Mouse (Mus musculus): ENCODE results near the gene Psmc3. TPM values are rescaled to one million over a fixed set of nuclear protein-coding genes. Genes with fewer than 3 reads are reported as not detected.

The Psmc3 gene
- total RNA-seq (2012; rRNA removed) (214 and 283 TPM in 2 replicates), total RNA-seq (2014; rRNA removed) (242 and 257 TPM in 2 replicates), polyA plus RNA-seq (2012; ENCODE audit: insufficient read length, low read depth) (284 and 353 TPM in 2 replicates)

- Histone ChIP-seq H3K4me2 (ENCODE audit: insufficient read depth, low read depth, poor library complexity, severe bottlenecking) (peak within 1 kb of the TSS; percentile 98), H3K79me2 (replicated peaks; ENCODE audit: control insufficient read depth, extremely low read depth, insufficient read depth, poor library complexity, severe bottlenecking) (peaks cover 13% of the 10 kb centered on the region), H3K9me3 (replicated peaks; ENCODE audit: low read length) (no peaks in the 10 kb centered on the region), H3K4me3 (replicated peaks in 1 of 3; ENCODE audit: low read depth in 2 of 3, low read length in 2 of 3, poor library complexity in 1 of 3) (peak within 1 kb of the TSS; percentile 75 to 97 (median 94)), H3K36me3 (replicated peaks in 1 of 2; ENCODE audit: control insufficient read depth in 1 of 2, insufficient read depth in 1 of 2, low read length in 1 of 2) (peaks cover 36 to 47% of the 10 kb centered on the region in 2 experiments), H3K27ac (ENCODE audit: insufficient read depth, low read depth) (peak within 1 kb of the TSS; percentile 50), H3K9ac (ENCODE audit: insufficient read depth, low read depth) (peak within 1 kb of the TSS; percentile 89), H3K27me3 (replicated peaks) (no peaks in the 10 kb centered on the region), H3K4me1 (ENCODE audit: control insufficient read depth in 1 of 2, insufficient read depth in 2 of 2) (peaks cover 7 to 21% of the 10 kb centered on the region in 2 experiments)
- peak; percentile 99 for TF ChIP-seq ZC3H11A (IDR thresholded peaks at IDR 0.05; ENCODE audit: low read depth, low read length)
- peak; percentile 71 for TF ChIP-seq MXI1 (IDR thresholded peaks at IDR 0.05; ENCODE audit: low read depth, low read length)
- no peak for TF ChIP-seq USF2 (conservative IDR thresholded peaks at IDR 0.05; ENCODE audit: low read depth, low read length)
- TF ChIP-seq IRF4 (IDR thresholded peaks at IDR 0.05; ENCODE audit: low read depth, low read length) = peak; percentile 59; the same call in 1 of the 2 replicates
- TF ChIP-seq ETS1 (conservative IDR thresholded peaks at IDR 0.05; ENCODE audit: low read depth, low read length) = no peak
- peak; percentile 47 for TF ChIP-seq BHLHE40 (IDR thresholded peaks at IDR 0.05; ENCODE audit: low read depth, low read length)
- peak; percentile 70; the same call in 1 of the 2 replicates for TF ChIP-seq TCF12 (IDR thresholded peaks at IDR 0.05; ENCODE audit: low read depth, low read length)
- no peak for TF ChIP-seq JUN (IDR thresholded peaks at IDR 0.05; ENCODE audit: insufficient read depth, low read depth, low read length)
- peak; percentile 45; the same call in 1 of the 2 replicates for TF ChIP-seq UBTF (IDR thresholded peaks at IDR 0.05; ENCODE audit: low read depth, low read length)
- 0 out of 2 replicates have a peak, but pooled peaks have one; percentile 13 for TF ChIP-seq MEF2A (IDR thresholded peaks at IDR 0.05; ENCODE audit: borderline replicate concordance, low read depth, low read length)
- TF ChIP-seq GABPA (IDR thresholded peaks at IDR 0.05; ENCODE audit: insufficient replicate concordance, low read depth, low read length) = peak; percentile 40; the same call in 1 of the 2 replicates
- peak; percentile 69 for TF ChIP-seq NELFE (IDR thresholded peaks at IDR 0.05; ENCODE audit: low read depth, low read length)
- TF ChIP-seq ELF1 (IDR thresholded peaks at IDR 0.05; ENCODE audit: low read depth, low read length) = peak; percentile 90
- no peak for TF ChIP-seq CHD1 (IDR thresholded peaks at IDR 0.05; ENCODE audit: low read depth, low read length)
- peak; percentile 51; the same call in 1 of the 2 replicates for TF ChIP-seq MAX (IDR thresholded peaks at IDR 0.05; ENCODE audit: low read length)
- TF ChIP-seq POLR2A (IDR thresholded peaks at IDR 0.05; ENCODE audit: low read depth, low read length) = peak; percentile 79
- no peak for TF ChIP-seq ZNF384 (IDR thresholded peaks at IDR 0.05; ENCODE audit: low read depth, low read length)
- no peak for TF ChIP-seq MAFK (IDR thresholded peaks at IDR 0.05; ENCODE audit: insufficient replicate concordance, low read length)
- TF ChIP-seq CHD2 (IDR thresholded peaks at IDR 0.05; ENCODE audit: low read length) = peak; percentile 62; the same call in 1 of the 2 replicates
- peak; percentile 41 for TF ChIP-seq NRF1 (IDR thresholded peaks at IDR 0.05; ENCODE audit: low read depth, low read length)
- peak; percentile 58; the same call in 1 of the 2 replicates for TF ChIP-seq RCOR1 (conservative IDR thresholded peaks at IDR 0.05; ENCODE audit: low read depth, low read length)
- TF ChIP-seq POLR2AphosphoS2 (IDR thresholded peaks at IDR 0.05; ENCODE audit: low read depth, low read length) = peak; percentile 42; the same call in 1 of the 2 replicates
- peak; percentile 62; the same call in 1 of the 2 replicates for TF ChIP-seq SIN3A (IDR thresholded peaks at IDR 0.05; ENCODE audit: low read length)
- TF ChIP-seq HCFC1 (IDR thresholded peaks at IDR 0.05; ENCODE audit: low read depth, low read length) = peak; percentile 95
- TF ChIP-seq JUND (conservative IDR thresholded peaks at IDR 0.05; ENCODE audit: low read depth, low read length) = no peak
- TF ChIP-seq ZMIZ1 (IDR thresholded peaks at IDR 0.05; ENCODE audit: low read depth, low read length) = peak; percentile 45; the same call in 1 of the 2 replicates
- TF ChIP-seq SMC3 (IDR thresholded peaks at IDR 0.05; ENCODE audit: low read depth, low read length) = no peak
- peak; percentile 94; the same call in 1 of the 2 replicates for TF ChIP-seq KAT2A (IDR thresholded peaks at IDR 0.05; ENCODE audit: insufficient replicate concordance, low read length)
- peak; percentile 90 for DNase-seq (ENCODE audit: extremely low read depth)
- in situ Hi-C loops (cut with MboI; ENCODE audit: low pct_ligation_motif_present, low pct_unique_long_range_greater_than_20kb, low sequenced_read_pairs) = no loop called here
- dilution Hi-C loops (cut with MboI; ENCODE audit: extremely low pct_ligation_motif_present, extremely low pct_unique_long_range_greater_than_20kb, low sequenced_read_pairs) = no loop called here
Measured at GRCm38 (mm10) chr2:91053934-91054382, at the start of gene Psmc3. Psmc3 (plus strand) TSS chr2:91054009.

Data from CH12.LX (cell line).